Mouse (Mus musculus) hindbrain, embryonic 13.5 days (tissue): ENCODE results near the gene Tsks. TPM values are rescaled to one million over a fixed set of nuclear protein-coding genes. Genes with fewer than 3 reads are reported as not detected.

Source experiments
- ATAC-seq: fragments of 200-750 bp; cut with Nextera tagmentation; 2 replicates; pipeline ENCODE4 v1.8.0; 2017; ENCODE audit warnings: moderate TSS enrichment; ENCODE audit not compliant: low FRiP score
- H3K27ac ChIP-seq: fragments of 300-500 bp; sonication (generic); 2 replicates; pipeline ENCODE4 v1.5.1; 2015; ENCODE audit warnings: inconsistent platforms, mild to moderate bottlenecking, moderate library complexity
- H3K27me3 ChIP-seq: fragments of 300-500 bp; sonication (generic); 2 replicates; pipeline ENCODE4 v1.6.1; 2015; ENCODE audit warnings: mild to moderate bottlenecking, inconsistent platforms
- H3K36me3 ChIP-seq: fragments of 300-500 bp; sonication (generic); 2 replicates; pipeline ENCODE4 v1.6.1; 2015; ENCODE audit warnings: mild to moderate bottlenecking, inconsistent platforms
- H3K4me1 ChIP-seq: fragments of 300-500 bp; sonication (generic); replicated peaks from 2 replicates; pipeline ENCODE4 v1.6.1; 2015; ENCODE audit warnings: inconsistent platforms
- H3K4me2 ChIP-seq: fragments of 300-500 bp; sonication (generic); 2 replicates; pipeline ENCODE4 v1.6.1; 2015; ENCODE audit warnings: inconsistent platforms, mild to moderate bottlenecking, moderate library complexity
- H3K4me3 ChIP-seq: fragments of 300-500 bp; sonication (generic); 2 replicates; pipeline ENCODE4 v1.5.1; 2015; ENCODE audit warnings: mild to moderate bottlenecking, inconsistent platforms
- H3K9ac ChIP-seq: fragments of 300-500 bp; sonication (generic); 2 replicates; pipeline ENCODE4 v1.6.1; 2015; ENCODE audit warnings: mild to moderate bottlenecking, inconsistent platforms
- H3K9me3 ChIP-seq: fragments of 300-500 bp; sonication (generic); 2 replicates; pipeline ENCODE4 v1.6.1; 2016; ENCODE audit warnings: inconsistent platforms
- whole genome bisulfite sequencing: fragments of 180-500 bp; shearing (Covaris S2); methylation state at CpG from one replicate; pipeline ENCODE4 v1.1.7; 2015; 5-methylcytosine and 5-hydroxymethylcytosine counted together
- polyA plus RNA-seq: library from polyadenylated mRNA; unstranded; fragments of >200 nt; fragmentation: Nextera tagmentation; extraction: Ambion mirVana; gene quantifications from 2 replicates; pipeline ENCODE4 v1.2.1, GENCODE M21; 2015

Gene Tsks
- polyA plus RNA-seq: 0.17 TPM in 1 of 2 replicates, not detected in the other

DNA sequence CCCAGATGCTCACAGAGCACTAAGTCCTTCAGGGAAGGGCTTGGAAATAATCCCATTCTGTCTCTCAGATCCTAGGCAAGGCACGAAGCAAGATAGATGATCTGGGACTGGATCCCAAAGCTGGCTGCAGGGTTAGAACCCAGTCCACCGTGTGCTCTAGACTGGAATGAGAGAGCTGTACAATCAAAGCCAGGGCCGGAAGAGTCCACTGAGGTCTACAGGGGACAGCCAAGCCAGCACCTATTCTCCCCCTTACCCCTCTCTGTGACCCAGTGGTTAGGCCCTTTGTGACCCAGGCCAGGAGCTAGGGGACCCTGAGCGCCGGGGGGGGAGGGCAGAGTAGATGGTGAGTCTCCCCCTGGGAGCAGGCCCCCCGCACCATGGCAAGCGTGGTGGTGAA is at the start of gene Tsks:
Gene Tsks (plus strand): TSS at position 301 of the 400 bp plus-strand sequence.
- Histone ChIP-seq H3K4me1 (no peaks in the 10 kb centered on the region), H3K4me3 (no peak within 1 kb of the TSS), H3K9ac (no peak within 1 kb of the TSS), H3K36me3 (no peaks in the 10 kb centered on the region), H3K9me3 (no peaks in the 10 kb centered on the region), H3K27ac (no peak within 1 kb of the TSS), H3K27me3 (peaks cover under 1% of the 10 kb centered on the region; the same call in 1 of the 2 replicates), H3K4me2 (no peak within 1 kb of the TSS)
- WGBS: 75% methylated on average over 7 of the region's 7 CpGs
- no peak for ATAC-seq

DNA sequence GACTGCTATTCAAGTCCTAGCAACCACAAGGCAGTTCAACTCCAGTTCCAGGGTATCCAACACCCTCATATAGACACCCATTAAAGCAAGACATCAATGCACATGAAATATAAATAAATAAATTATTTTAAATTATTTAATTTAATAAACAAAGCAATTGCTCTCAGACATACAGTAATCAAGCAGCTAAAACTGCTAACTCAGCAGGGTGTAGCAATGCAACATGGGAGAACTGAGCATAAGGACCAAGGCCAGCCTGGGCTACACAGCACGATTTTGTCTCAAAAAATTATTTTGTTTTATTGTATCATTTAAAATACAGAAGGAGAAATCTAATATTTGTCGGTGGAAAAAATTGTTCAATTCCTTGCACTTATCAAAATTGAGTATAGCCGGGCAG is 48.8 kb upstream of the Tsks start:
- H3K36me3 ChIP-seq: peaks cover 12% of the 10 kb centered on the region
- no peak overlapping the region for H3K4me3 ChIP-seq
- whole genome bisulfite sequencing: 88% methylated on average over 3 of the region's 3 CpGs
- H3K4me1 ChIP-seq: peaks cover 75% of the 10 kb centered on the region
- no peaks in the 10 kb centered on the region for H3K27me3 ChIP-seq
- no peak for ATAC-seq
- peak overlapping the region; percentile 93 for H3K27ac ChIP-seq
- H3K9ac ChIP-seq: no peak overlapping the region
- no peaks in the 10 kb centered on the region for H3K9me3 ChIP-seq
- no peak overlapping the region for H3K4me2 ChIP-seq

DNA sequence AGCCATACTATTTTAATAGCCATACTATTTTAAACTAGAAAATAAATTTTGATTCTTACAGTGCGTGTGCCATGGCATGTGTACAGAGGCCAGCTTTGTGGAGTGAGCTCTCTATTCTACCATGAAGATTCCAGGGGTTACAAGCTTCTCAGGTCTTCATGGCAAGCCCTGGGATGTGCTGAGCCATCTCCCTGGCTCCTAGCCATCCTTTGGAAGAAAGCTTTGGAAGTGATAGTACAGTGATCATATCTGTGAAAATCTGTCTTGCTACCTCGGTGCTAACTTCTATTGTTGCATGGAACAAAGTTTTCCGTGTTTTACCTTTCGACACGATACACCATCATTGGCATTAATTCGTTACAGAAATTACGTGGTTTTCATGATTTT is 47.8 kb upstream of the Tsks start:
- 24% methylated on average over 7 of the region's 7 CpGs for WGBS
- no peaks in the 10 kb centered on the region for H3K9me3 ChIP-seq
- H3K4me2 ChIP-seq: peak overlapping the region; percentile 80
- peaks cover 67% of the 10 kb centered on the region for H3K4me1 ChIP-seq
- peak overlapping the region; percentile 93 for H3K27ac ChIP-seq
- H3K36me3 ChIP-seq: peaks cover 16% of the 10 kb centered on the region
- no peak for ATAC-seq
- no peak overlapping the region for H3K9ac ChIP-seq
- peak overlapping the region; percentile 56 for H3K4me3 ChIP-seq
- H3K27me3 ChIP-seq: no peaks in the 10 kb centered on the region

DNA sequence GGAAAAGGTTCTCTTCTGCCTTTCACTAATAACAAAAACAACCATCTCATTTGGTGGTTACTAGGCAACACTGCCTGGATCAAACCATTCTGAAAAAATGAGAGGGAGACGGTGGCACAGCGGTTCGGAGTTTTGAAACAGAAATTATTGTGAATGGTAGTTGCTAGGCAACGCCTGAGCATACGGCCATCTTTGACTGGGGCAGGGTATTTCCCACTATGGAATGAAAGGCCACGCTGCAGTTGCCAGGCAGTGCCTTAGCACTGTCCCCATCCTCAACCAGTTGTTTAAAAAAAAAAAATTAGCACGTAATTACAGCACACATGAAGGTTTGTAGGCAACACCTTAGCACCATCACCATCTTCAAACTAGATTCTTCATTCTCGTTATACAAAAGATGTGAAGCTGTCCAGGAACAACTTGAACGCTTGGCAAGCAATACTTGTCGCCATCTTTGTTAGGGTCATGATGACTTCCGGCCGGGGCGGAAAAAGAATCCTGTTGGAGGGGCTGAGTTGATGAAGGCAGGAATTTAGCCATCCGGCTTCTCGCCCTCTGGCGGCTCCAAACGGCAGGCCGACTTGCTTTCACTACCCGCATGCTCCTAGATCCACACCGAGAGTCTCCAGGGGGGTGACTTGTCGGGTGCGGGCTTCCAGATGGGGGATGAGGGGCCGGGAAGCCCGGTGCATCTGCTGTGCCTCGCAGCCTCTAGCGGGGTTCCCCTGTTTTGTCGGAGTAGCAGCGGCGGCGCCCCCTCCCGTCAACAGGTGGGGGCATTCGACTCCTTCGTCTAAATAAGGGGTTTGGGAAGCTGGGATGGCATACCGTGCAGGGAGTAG is 47.2 kb upstream of the Tsks start, which contains the start of gene Fuz:
Gene Fuz (plus strand): TSS at position 487 of the 842 bp plus-strand sequence.
- Histone ChIP-seq H3K9me3 (no peaks in the 10 kb centered on the region), H3K9ac (peak within 1 kb of the TSS; percentile 76), H3K27ac (peak within 1 kb of the TSS; percentile 93), H3K4me2 (peak within 1 kb of the TSS; percentile 80), H3K4me3 (peak within 1 kb of the TSS; percentile 56), H3K36me3 (peaks cover 22% of the 10 kb centered on the region), H3K27me3 (no peaks in the 10 kb centered on the region), H3K4me1 (peaks cover 61% of the 10 kb centered on the region)
- peak; percentile 84 for ATAC-seq
- WGBS: under 1% methylated on average over 34 of the region's 34 CpGs

DNA sequence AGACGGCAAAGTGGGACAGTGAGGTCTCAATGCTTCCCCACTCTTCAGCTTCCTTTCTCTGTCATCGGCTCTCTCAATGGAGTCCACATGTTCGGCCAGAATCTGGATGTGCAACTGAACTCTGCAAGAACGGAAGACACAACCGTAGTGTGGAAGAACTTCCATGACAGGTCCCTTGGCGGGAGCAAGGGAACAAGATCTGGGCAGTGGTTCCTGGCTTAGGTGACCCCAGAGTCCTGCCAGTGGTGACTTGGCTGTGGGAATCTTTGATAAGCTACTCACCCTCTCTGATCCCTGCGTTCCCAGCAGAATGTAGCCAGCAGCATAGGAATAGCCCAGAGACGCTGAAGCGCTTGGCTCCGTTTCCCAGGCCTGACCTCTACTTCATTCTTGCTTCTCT is 46.5 kb upstream of the Tsks start:
- 28% methylated on average over 10 of the region's 10 CpGs for WGBS
- H3K4me3 ChIP-seq: peak overlapping the region; percentile 56
- peaks cover 61% of the 10 kb centered on the region for H3K4me1 ChIP-seq
- H3K27ac ChIP-seq: peak overlapping the region; percentile 93
- no peak for ATAC-seq
- peak overlapping the region; percentile 80 for H3K4me2 ChIP-seq
- no peaks in the 10 kb centered on the region for H3K27me3 ChIP-seq
- no peaks in the 10 kb centered on the region for H3K9me3 ChIP-seq
- H3K36me3 ChIP-seq: peaks cover 29% of the 10 kb centered on the region
- H3K9ac ChIP-seq: peak overlapping the region; percentile 76

DNA sequence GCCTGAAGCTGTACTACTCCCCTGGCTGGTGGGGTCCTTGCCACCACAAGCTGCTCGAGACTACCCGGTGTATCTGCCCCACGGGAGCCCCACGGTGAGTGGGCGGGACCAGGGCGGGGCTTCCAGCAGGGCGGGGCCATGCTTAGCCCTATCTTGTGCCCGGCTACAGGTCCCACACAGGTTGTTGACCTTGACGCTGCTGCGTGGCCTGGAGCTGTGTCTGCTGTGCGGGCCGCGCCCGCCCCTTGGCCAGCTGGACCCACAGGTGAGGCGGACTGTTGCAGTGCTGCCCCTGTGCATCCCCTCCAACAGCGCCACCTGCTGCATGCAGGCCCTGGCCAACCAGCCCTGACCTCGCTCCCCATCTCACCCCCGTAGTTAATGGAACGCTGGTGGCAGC is 44.4 kb upstream of the Tsks start:
- no peaks in the 10 kb centered on the region for H3K27me3 ChIP-seq
- H3K36me3 ChIP-seq: peaks cover 49% of the 10 kb centered on the region
- no peaks in the 10 kb centered on the region for H3K9me3 ChIP-seq
- no peak for ATAC-seq
- H3K4me2 ChIP-seq: peak overlapping the region; percentile 30; the same call in 1 of the 2 replicates
- peaks cover 53% of the 10 kb centered on the region for H3K4me1 ChIP-seq
- H3K9ac ChIP-seq: peak overlapping the region; percentile 76; the same call in 1 of the 2 replicates
- 39% methylated on average over 19 of the region's 19 CpGs for WGBS
- H3K4me3 ChIP-seq: no peak overlapping the region
- H3K27ac ChIP-seq: peak overlapping the region; percentile 4; the same call in 1 of the 2 replicates

DNA sequence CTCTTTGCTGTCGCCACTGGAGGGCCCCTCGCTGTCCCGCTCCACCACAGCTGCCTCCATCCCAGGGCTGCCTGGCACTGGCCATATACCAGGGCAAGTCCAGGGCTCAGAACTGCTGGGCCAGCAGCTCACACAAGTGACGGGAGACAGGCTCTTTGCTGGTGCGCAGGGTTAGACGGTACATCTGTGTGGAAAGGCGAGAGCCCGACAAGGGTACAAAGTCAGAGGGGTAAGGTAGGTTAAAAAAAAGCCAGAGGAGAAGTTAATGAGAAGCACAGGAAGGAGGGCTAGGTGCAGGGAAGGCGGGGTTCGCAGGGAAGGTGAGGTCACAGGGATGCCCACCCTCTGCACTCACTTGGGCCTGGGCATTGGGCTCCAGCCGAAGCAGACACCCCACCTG is 42.4 kb upstream of the Tsks start:
- no peak overlapping the region for H3K4me3 ChIP-seq
- no peak overlapping the region for H3K4me2 ChIP-seq
- H3K9ac ChIP-seq: no peak overlapping the region; the same call in 1 of the 2 replicates
- no peak overlapping the region for H3K27ac ChIP-seq
- WGBS: 85% methylated on average over 11 of the region's 11 CpGs
- H3K36me3 ChIP-seq: peaks cover 69% of the 10 kb centered on the region
- peaks cover 38% of the 10 kb centered on the region for H3K4me1 ChIP-seq
- H3K27me3 ChIP-seq: no peaks in the 10 kb centered on the region
- ATAC-seq: no peak
- no peaks in the 10 kb centered on the region for H3K9me3 ChIP-seq

DNA sequence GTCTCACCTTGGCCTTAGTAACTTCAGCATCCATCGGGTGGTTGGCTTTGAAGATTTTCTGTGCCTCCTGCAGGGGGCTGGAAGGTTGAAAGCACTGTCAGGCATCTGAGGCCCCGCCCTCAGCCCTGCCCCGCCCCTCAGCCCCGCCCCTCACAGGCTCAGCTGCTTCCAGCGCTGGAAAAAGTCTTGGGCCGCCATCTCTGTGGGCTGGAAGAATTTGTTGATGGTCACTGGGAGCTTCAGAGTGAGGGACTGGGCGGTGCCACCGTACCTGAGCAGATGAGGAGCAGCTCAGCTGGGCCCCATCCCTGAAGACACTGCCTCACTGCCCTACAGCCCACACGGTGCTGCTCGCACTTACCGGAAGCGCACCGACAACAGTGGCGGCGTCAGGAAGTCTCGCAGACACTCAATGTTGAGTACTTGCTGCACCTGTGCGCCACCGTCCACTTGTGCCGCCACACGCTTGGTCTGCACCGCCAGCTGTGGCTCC is 41.7 kb upstream of the Tsks start:
- Histone ChIP-seq H3K4me1 (peaks cover 37% of the 10 kb centered on the region), H3K4me2 (peak overlapping the region; percentile 42), H3K27ac (0 out of 2 replicates have a peak overlapping the region, but pooled peaks have one; percentile 44), H3K36me3 (peaks cover 76% of the 10 kb centered on the region), H3K9ac (peak overlapping the region; percentile 35; the same call in 1 of the 2 replicates), H3K4me3 (no peak overlapping the region), H3K9me3 (no peaks in the 10 kb centered on the region), H3K27me3 (no peaks in the 10 kb centered on the region)
- 20% methylated on average over 21 of the region's 21 CpGs for WGBS
- ATAC-seq: no peak

DNA sequence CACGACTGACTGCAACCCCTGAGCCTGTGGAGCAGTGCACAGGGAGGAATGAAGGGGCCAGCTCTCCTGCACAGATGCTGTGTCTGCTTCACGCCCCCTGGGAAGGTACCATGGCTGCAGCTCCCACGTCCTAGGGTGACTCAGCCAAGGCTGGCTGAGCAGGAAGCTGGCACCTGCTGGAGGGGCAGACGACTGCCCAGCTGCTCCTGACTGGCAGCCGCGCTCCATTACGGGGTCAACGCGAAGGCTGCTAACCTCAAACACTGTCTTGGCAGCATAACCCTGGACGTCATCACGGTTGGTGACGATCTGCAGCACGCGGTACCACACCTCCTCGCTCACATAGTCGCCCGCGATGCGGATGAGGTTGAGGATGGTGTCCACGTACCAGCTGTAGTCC is 37.6 kb upstream of the Tsks start:
- ATAC-seq: no peak
- Histone ChIP-seq H3K27me3 (no peaks in the 10 kb centered on the region), H3K4me2 (no peak overlapping the region), H3K4me3 (no peak overlapping the region), H3K9ac (no peak overlapping the region), H3K4me1 (peaks cover 11% of the 10 kb centered on the region), H3K27ac (no peak overlapping the region), H3K36me3 (peaks cover 99% of the 10 kb centered on the region), H3K9me3 (no peaks in the 10 kb centered on the region)
- WGBS: 93% methylated on average over 20 of the region's 20 CpGs

DNA sequence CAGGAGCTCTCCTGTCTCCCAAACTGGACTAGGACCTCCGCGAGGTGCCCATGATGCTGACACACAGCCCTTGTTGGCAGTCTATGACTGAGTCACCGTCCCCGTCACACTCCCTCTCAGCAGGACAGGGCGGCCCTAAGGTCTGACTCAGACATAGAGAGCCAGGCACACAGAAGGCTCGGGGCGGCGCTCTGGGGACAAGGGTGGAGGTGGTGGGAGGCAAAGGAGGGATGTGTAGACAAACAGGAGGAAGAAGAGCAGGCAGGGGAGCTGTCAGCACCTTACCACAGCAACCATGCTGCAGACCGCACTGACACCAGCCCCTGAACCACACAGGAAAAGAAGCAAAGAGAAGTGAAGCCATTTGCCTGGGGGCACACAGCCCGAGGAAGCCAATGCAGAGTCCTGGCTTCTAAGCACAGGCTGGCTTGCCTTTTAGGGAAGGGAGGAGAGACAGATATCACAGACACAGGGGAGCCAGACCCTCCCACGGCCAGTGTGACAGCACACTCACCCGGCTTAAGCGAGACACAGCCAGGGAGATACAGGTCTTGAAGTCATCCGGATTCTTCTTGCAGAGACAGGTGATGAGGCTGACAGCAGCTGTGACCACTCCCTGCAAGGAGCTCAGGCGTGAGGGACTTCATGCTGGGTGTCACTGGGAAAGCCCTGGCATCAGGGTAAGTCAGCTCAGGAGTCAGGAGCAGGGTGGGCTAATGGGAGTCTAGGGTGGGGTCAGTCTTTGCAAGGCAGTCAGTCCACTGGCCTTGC is 34.1 kb upstream of the Tsks start:
- Histone ChIP-seq H3K4me1 (no peaks in the 10 kb centered on the region), H3K36me3 (peaks cover 100% of the 10 kb centered on the region), H3K4me3 (no peak overlapping the region), H3K9ac (no peak overlapping the region), H3K27me3 (no peaks in the 10 kb centered on the region), H3K9me3 (no peaks in the 10 kb centered on the region), H3K27ac (no peak overlapping the region), H3K4me2 (no peak overlapping the region)
- no peak for ATAC-seq
- WGBS: 93% methylated on average over 15 of the region's 15 CpGs

DNA sequence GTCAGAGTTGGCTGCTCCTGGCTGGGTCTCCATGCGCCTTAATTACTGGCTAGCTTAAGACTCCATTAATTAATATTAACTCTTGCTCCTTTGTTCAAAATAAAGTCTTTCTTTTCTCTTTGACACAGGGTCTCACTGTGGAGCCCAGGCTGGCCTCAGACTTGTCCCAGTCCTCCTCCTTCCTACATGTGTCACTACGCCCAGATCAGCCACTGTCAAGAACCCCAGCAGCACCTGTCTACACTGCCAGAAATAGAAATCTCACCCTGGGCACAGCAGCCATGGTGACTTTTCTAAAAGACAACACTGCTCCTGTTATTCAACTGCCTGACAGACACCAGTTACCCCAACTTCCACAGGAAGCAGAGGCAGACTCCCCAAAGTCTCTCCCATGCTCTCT is 28.6 kb upstream of the Tsks start:
- Histone ChIP-seq H3K9me3 (no peaks in the 10 kb centered on the region), H3K4me3 (no peak overlapping the region), H3K27ac (no peak overlapping the region), H3K9ac (no peak overlapping the region), H3K4me1 (0 out of 2 replicates have a peak, but pooled peaks cover 4% of the 10 kb centered on the region), H3K4me2 (no peak overlapping the region), H3K36me3 (peaks cover 72% of the 10 kb centered on the region), H3K27me3 (no peaks in the 10 kb centered on the region)
- 94% methylated on average over 2 of the region's 2 CpGs for WGBS
- ATAC-seq: no peak

DNA sequence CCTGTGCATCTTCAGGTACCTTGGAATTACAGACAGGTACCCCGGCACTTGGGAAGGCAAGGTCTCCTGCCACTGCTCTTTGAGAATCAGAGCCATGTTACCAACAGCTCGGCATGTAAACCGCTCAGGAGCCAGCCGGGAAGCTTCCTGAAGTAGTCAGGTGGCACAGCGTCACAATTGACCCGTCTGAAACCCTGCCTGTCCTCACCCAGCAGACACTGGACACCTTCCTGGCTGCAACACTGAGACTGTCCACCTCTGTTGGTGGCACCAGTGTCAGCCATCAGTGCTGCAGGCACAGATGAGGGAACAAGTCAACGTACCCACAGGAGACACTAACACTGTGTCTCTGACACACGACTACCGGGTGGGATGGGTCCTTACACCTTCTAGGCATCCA is 27.7 kb upstream of the Tsks start:
- no peak overlapping the region for H3K4me2 ChIP-seq
- no peak overlapping the region for H3K9ac ChIP-seq
- H3K36me3 ChIP-seq: peaks cover 63% of the 10 kb centered on the region
- H3K27ac ChIP-seq: no peak overlapping the region
- H3K4me1 ChIP-seq: 0 out of 2 replicates have a peak, but pooled peaks cover 4% of the 10 kb centered on the region
- H3K4me3 ChIP-seq: no peak overlapping the region
- no peaks in the 10 kb centered on the region for H3K27me3 ChIP-seq
- no peaks in the 10 kb centered on the region for H3K9me3 ChIP-seq
- WGBS: 90% methylated on average over 9 of the region's 9 CpGs
- ATAC-seq: no peak
